Mouse (Mus musculus) kidney, embryonic 15.5 days (tissue): ENCODE results near the gene Zzef1. TPM values are rescaled to one million over a fixed set of nuclear protein-coding genes. Genes with fewer than 3 reads are reported as not detected.
"Not testable (repeated sequence)": the region's sequence is repeated elsewhere in the genome, so short reads cannot be mapped to it uniquely, and the experiment has no call there.

Source experiments
- ATAC-seq: fragments of 200-750 bp; cut with Nextera tagmentation; replicated peaks from 2 replicates; pipeline ENCODE4 v1.8.0; 2017; ENCODE audit warnings: moderate TSS enrichment; ENCODE audit not compliant: low FRiP score
- H3K27ac ChIP-seq: fragments of 300-500 bp; sonication (generic); 2 replicates; pipeline ENCODE4 v1.5.1; 2015; ENCODE audit warnings: mild to moderate bottlenecking, inconsistent platforms
- H3K27me3 ChIP-seq: fragments of 300-500 bp; sonication (generic); 2 replicates; pipeline ENCODE4 v1.6.1; 2015; ENCODE audit warnings: inconsistent platforms
- H3K36me3 ChIP-seq: fragments of 300-500 bp; sonication (generic); 2 replicates; pipeline ENCODE4 v1.6.1; 2015; ENCODE audit warnings: inconsistent platforms
- H3K4me1 ChIP-seq: fragments of 300-500 bp; sonication (generic); 2 replicates; pipeline ENCODE4 v1.6.1; 2015; ENCODE audit warnings: inconsistent platforms
- H3K4me2 ChIP-seq: fragments of 300-500 bp; sonication (generic); 2 replicates; pipeline ENCODE4 v1.6.1; 2015; ENCODE audit warnings: moderate library complexity, mild to moderate bottlenecking, inconsistent platforms
- H3K4me3 ChIP-seq: fragments of 300-500 bp; sonication (generic); replicated peaks from 2 replicates; pipeline ENCODE4 v1.5.1; 2015; ENCODE audit warnings: mild to moderate bottlenecking, inconsistent platforms
- H3K9ac ChIP-seq: fragments of 300-500 bp; sonication (generic); 2 replicates; pipeline ENCODE4 v1.6.1; 2015; ENCODE audit warnings: mild to moderate bottlenecking, inconsistent platforms
- H3K9me3 ChIP-seq: fragments of 300-500 bp; sonication (generic); replicated peaks from 2 replicates; pipeline ENCODE4 v1.6.1; 2016; ENCODE audit warnings: inconsistent platforms
- WGBS: fragments of 180-500 bp; shearing (Covaris S2); methylation state at CpG from one replicate; pipeline ENCODE4 v1.1.7; 2015; ENCODE audit warnings: mixed read lengths; 5-methylcytosine and 5-hydroxymethylcytosine counted together
- polyA plus RNA-seq: library from polyadenylated mRNA; unstranded; fragments of >200 nt; fragmentation: Nextera tagmentation; extraction: Ambion mirVana; gene quantifications from 2 replicates; pipeline ENCODE4 v1.2.1, GENCODE M21; 2015

Zzef1 gene
- polyA plus RNA-seq: 7.9 and 8.9 TPM in 2 replicates

DNA sequence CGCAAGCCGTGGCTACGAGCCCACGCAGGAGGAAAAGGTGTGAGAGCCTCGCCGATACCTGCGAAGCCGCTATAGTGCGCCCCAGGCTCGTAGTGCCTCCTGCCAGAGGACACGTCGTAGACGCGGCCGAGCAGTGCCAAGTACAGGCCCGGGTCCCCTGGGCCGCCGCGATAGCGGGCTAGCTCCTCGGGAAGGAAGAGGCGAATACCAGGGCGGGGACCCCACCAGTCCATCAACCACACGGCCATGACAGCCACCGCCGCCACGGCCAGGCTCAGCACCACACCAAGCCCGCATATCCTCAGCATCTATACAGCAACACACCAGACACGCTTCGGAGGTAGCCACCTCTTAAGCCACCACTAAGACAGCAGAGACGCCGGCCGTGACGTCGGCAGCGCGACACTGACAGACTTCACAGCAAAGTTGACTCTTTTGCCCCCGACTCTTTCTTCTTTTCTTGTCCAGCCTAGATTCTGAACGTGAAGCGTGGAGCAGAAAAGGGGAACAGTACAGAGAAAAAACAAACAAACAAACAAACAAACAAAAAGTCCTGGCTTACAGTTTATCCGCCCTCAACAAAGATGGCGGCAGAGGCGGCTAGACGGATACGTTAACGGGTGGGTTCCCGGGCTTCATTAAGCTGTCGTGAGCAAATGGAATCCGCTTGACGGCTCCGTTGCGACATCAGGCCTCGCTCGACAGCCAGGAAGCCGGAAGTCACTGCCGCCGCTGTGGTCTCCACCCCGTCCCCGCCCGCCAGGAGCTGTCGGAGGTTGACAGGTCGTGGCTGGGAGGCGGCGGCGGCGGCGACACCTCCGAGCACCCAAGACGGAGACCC, at the start of gene Zzef1, which contains the start of gene Cyb5d2:
TSS of gene Zzef1 (plus strand) at position 772 of the 841 bp plus-strand sequence.
TSS of gene Cyb5d2 (minus strand) at position 688 of the 841 bp plus-strand sequence.
- peak within 1 kb of the TSS; percentile 88 for H3K4me2 ChIP-seq
- peak within 1 kb of the TSS; percentile 83 for H3K9ac ChIP-seq
- H3K27ac ChIP-seq: peak within 1 kb of the TSS; percentile 88
- peak within 1 kb of the TSS; percentile 99 for H3K4me3 ChIP-seq
- H3K9me3 ChIP-seq: no peaks in the 10 kb centered on the region
- H3K36me3 ChIP-seq: no peaks in the 10 kb centered on the region
- WGBS: under 1% methylated on average over 69 of the region's 69 CpGs
- peak; percentile 95 for ATAC-seq
- H3K27me3 ChIP-seq: no peaks in the 10 kb centered on the region
- H3K4me1 ChIP-seq: peaks cover 19% of the 10 kb centered on the region

DNA sequence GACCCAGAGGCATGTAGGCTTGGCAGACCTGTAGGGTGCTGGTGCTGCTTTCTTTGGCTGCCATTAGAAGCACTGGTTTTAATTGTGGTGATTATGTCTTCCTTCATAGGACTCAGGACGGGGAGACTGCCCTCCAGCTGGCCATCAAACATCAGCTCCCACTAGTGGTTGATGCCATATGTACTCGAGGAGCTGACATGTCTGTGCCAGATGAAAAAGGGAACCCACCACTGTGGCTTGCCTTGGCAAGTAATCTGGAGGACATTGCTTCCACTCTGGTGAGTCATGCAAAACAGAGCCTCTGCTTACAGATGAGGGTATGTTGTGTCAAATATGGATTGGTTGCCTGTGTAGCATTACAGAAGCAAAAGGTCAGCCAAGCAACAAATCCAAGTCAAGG, 44.1 kb upstream of the Zzef1 start:
- no peak overlapping the region for H3K4me3 ChIP-seq
- H3K9me3 ChIP-seq: no peaks in the 10 kb centered on the region
- ATAC-seq: no peak
- no peaks in the 10 kb centered on the region for H3K4me1 ChIP-seq
- no peak overlapping the region for H3K27ac ChIP-seq
- H3K27me3 ChIP-seq: no peaks in the 10 kb centered on the region
- H3K4me2 ChIP-seq: no peak overlapping the region
- peaks cover 97% of the 10 kb centered on the region for H3K36me3 ChIP-seq
- WGBS: 52% methylated on average over 2 of the region's 2 CpGs
- H3K9ac ChIP-seq: no peak overlapping the region

- H3K36me3 ChIP-seq: peaks cover 99% of the 10 kb centered on the region
- WGBS: 90% methylated on average over 5 of the region's 5 CpGs
- no peak for ATAC-seq
Measured at GRCm38 (mm10) chr11:72758316-72758715, 37.7 kb upstream of the Zzef1 start.

DNA sequence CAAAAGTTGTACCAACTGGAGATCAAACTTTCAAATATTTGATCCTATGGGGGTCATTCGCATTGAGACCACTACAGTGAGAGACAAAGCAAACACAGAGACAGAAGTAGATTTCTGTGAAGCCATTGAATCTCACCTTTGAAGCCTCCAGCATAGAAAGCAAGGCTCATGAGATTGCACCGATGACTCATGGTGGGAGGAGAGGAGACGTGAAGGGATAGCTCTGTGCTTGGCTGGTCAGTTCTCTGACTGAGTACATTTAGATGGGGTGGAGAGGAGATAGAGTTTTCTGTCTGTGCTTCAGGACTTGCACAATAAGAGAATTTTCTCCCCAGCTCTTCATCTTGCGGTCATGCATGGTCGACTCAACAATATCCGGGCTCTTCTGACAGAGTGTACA, 36.4 kb upstream of the Zzef1 start:
- no peak for ATAC-seq
- H3K9me3 ChIP-seq: no peaks in the 10 kb centered on the region
- 90% methylated on average over 6 of the region's 6 CpGs for WGBS
- H3K4me3 ChIP-seq: no peak overlapping the region
- H3K36me3 ChIP-seq: peaks cover 98% of the 10 kb centered on the region
- H3K4me2 ChIP-seq: no peak overlapping the region
- no peak overlapping the region for H3K9ac ChIP-seq
- H3K27me3 ChIP-seq: no peaks in the 10 kb centered on the region
- H3K4me1 ChIP-seq: no peaks in the 10 kb centered on the region
- H3K27ac ChIP-seq: no peak overlapping the region

More at GRCm38 (mm10) chr11:72758316-72758715, 37.7 kb upstream of the Zzef1 start:
- Histone ChIP-seq H3K9me3 (no peaks in the 10 kb centered on the region), H3K27me3 (no peaks in the 10 kb centered on the region), H3K9ac (no peak overlapping the region), H3K4me3 (no peak overlapping the region), H3K4me1 (no peaks in the 10 kb centered on the region), H3K27ac (no peak overlapping the region), H3K4me2 (no peak overlapping the region)

GRCm38 (mm10) chr11:72760781-72761180, 35.2 kb upstream of the Zzef1 start:
- 83% methylated on average over 1 of the region's 1 CpGs for WGBS
- H3K4me3 ChIP-seq: no peak overlapping the region
- H3K27ac ChIP-seq: no peak overlapping the region
- H3K4me2 ChIP-seq: no peak overlapping the region
- no peaks in the 10 kb centered on the region for H3K27me3 ChIP-seq
- no peaks in the 10 kb centered on the region for H3K9me3 ChIP-seq
- no peak overlapping the region for H3K9ac ChIP-seq
- no peaks in the 10 kb centered on the region for H3K4me1 ChIP-seq
- H3K36me3 ChIP-seq: peaks cover 89% of the 10 kb centered on the region
- ATAC-seq: no peak

- WGBS: 94% methylated on average over 4 of the region's 4 CpGs
- H3K36me3 ChIP-seq: peaks cover 77% of the 10 kb centered on the region
Measured at GRCm38 (mm10) chr11:72764270-72764669, 31.8 kb upstream of the Zzef1 start.

GRCm38 (mm10) chr11:72767716-72768115, 28.3 kb upstream of the Zzef1 start:
- no peaks in the 10 kb centered on the region for H3K9me3 ChIP-seq
- ATAC-seq: no peak
- no peak overlapping the region for H3K4me3 ChIP-seq
- no peak overlapping the region for H3K27ac ChIP-seq
- H3K27me3 ChIP-seq: no peaks in the 10 kb centered on the region
- H3K9ac ChIP-seq: no peak overlapping the region
- WGBS: 88% methylated on average over 8 of the region's 8 CpGs
- H3K36me3 ChIP-seq: peaks cover 52% of the 10 kb centered on the region
- H3K4me2 ChIP-seq: no peak overlapping the region
- H3K4me1 ChIP-seq: no peaks in the 10 kb centered on the region

More at GRCm38 (mm10) chr11:72764270-72764669, 31.8 kb upstream of the Zzef1 start:
- H3K4me2 ChIP-seq: no peak overlapping the region
- H3K9ac ChIP-seq: no peak overlapping the region
- H3K9me3 ChIP-seq: no peaks in the 10 kb centered on the region
- no peaks in the 10 kb centered on the region for H3K27me3 ChIP-seq
- no peak for ATAC-seq
- no peaks in the 10 kb centered on the region for H3K4me1 ChIP-seq
- H3K27ac ChIP-seq: no peak overlapping the region
- H3K4me3 ChIP-seq: no peak overlapping the region

GRCm38 (mm10) chr11:72769061-72769460, 27.0 kb upstream of the Zzef1 start:
- 0 out of 2 replicates have a peak overlapping the region, but pooled peaks have one; percentile 11 for H3K27ac ChIP-seq
- no peaks in the 10 kb centered on the region for H3K27me3 ChIP-seq
- no peak for ATAC-seq
- H3K9ac ChIP-seq: no peak overlapping the region
- H3K4me2 ChIP-seq: no peak overlapping the region
- H3K4me3 ChIP-seq: no peak overlapping the region
- no peaks in the 10 kb centered on the region for H3K9me3 ChIP-seq
- H3K36me3 ChIP-seq: peaks cover 39% of the 10 kb centered on the region
- H3K4me1 ChIP-seq: no peaks in the 10 kb centered on the region
- 87% methylated on average over 3 of the region's 3 CpGs for WGBS

GRCm38 (mm10) chr11:72770324-72770723, 25.7 kb upstream of the Zzef1 start:
- 95% methylated on average over 3 of the region's 3 CpGs for WGBS
- H3K27ac ChIP-seq: no peak overlapping the region

GRCm38 (mm10) chr11:72770816-72771215, 25.2 kb upstream of the Zzef1 start:
- Histone ChIP-seq H3K9me3 (no peaks in the 10 kb centered on the region), H3K4me1 (no peaks in the 10 kb centered on the region), H3K36me3 (peaks cover 32% of the 10 kb centered on the region), H3K4me3 (no peak overlapping the region), H3K4me2 (no peak overlapping the region), H3K9ac (no peak overlapping the region), H3K27me3 (no peaks in the 10 kb centered on the region), H3K27ac (no peak overlapping the region)
- ATAC-seq: no peak
- 84% methylated on average over 5 of the region's 5 CpGs for WGBS

More at GRCm38 (mm10) chr11:72770324-72770723, 25.7 kb upstream of the Zzef1 start:
- Histone ChIP-seq H3K4me1 (no peaks in the 10 kb centered on the region), H3K27me3 (no peaks in the 10 kb centered on the region), H3K36me3 (peaks cover 32% of the 10 kb centered on the region), H3K9ac (no peak overlapping the region), H3K4me2 (no peak overlapping the region), H3K4me3 (no peak overlapping the region), H3K9me3 (no peaks in the 10 kb centered on the region)
- no peak for ATAC-seq

DNA sequence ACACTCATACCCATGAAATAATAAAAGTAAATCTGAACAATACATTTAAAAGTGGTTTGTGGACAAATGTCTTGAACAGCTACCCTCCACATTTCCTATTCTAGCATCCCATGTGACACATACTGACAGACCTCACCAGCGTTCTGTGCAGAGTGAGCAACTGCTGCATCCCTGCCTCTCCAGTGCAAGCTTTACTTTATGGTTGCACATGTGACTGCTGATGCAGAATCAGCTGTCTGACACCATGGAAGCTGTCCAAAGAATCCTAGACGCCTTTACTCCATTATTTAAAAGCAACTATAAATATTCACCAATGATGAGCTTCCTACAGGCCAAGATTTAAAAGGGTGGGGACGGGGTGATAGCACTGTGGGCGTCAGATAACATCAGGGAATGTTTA, 24.6 kb upstream of the Zzef1 start:
- no peak overlapping the region for H3K27ac ChIP-seq
- peaks cover 32% of the 10 kb centered on the region for H3K36me3 ChIP-seq
- H3K4me3 ChIP-seq: no peak overlapping the region
- no peak for ATAC-seq
- H3K4me2 ChIP-seq: no peak overlapping the region
- H3K27me3 ChIP-seq: no peaks in the 10 kb centered on the region
- 64% methylated on average over 4 of the region's 4 CpGs for WGBS
- H3K4me1 ChIP-seq: no peaks in the 10 kb centered on the region
- no peak overlapping the region for H3K9ac ChIP-seq
- H3K9me3 ChIP-seq: no peaks in the 10 kb centered on the region

GRCm38 (mm10) chr11:72772611-72773010, 23.4 kb upstream of the Zzef1 start:
- not testable (repeated sequence) for H3K9ac ChIP-seq, ATAC-seq, H3K9me3 ChIP-seq, H3K27me3 ChIP-seq, H3K4me3 ChIP-seq, H3K27ac ChIP-seq, H3K4me1 ChIP-seq, H3K4me2 ChIP-seq
- H3K36me3 ChIP-seq: peaks cover 26% of the 10 kb centered on the region
- 18% methylated on average over 1 of the region's 1 CpGs for WGBS
